Mouse (Mus musculus) stomach, embryonic 15.5 days (tissue): ENCODE measurements at regions not wholly inside any gene's neighbourhood (a gene's known extent, or its start where the extent isn't known, plus 50 kb on each side); places are given as distances from the start of the nearest gene placed in this dataset.

ENCODE experiments used
- ATAC-seq: fragments of 200-750 bp; cut with Nextera tagmentation; 2 replicates; pipeline ENCODE4 v1.8.0; 2017; ENCODE audit warnings: low read depth, moderate number of reproducible peaks, moderate TSS enrichment; ENCODE audit not compliant: insufficient read depth, low FRiP score
- H3K27ac ChIP-seq: fragments of 300-500 bp; sonication (generic); 2 replicates; pipeline ENCODE4 v1.5.1; 2015; ENCODE audit warnings: mild to moderate bottlenecking, inconsistent platforms
- H3K27me3 ChIP-seq: fragments of 300-500 bp; sonication (generic); replicated peaks from 2 replicates; pipeline ENCODE4 v1.6.1; 2015; ENCODE audit warnings: inconsistent platforms
- H3K36me3 ChIP-seq: fragments of 300-500 bp; sonication (generic); 2 replicates; pipeline ENCODE4 v1.6.1; 2015; ENCODE audit warnings: inconsistent platforms
- H3K4me1 ChIP-seq: fragments of 300-500 bp; sonication (generic); 2 replicates; pipeline ENCODE4 v1.6.1; 2015; ENCODE audit warnings: inconsistent platforms
- H3K4me2 ChIP-seq: fragments of 300-500 bp; sonication (generic); 2 replicates; pipeline ENCODE4 v1.6.1; 2015; ENCODE audit warnings: mild to moderate bottlenecking, inconsistent platforms
- H3K4me3 ChIP-seq: fragments of 300-500 bp; sonication (generic); replicated peaks from 2 replicates; pipeline ENCODE4 v1.5.1; 2015; ENCODE audit warnings: inconsistent platforms
- H3K9ac ChIP-seq: fragments of 300-500 bp; sonication (generic); 2 replicates; pipeline ENCODE4 v1.6.1; 2015; ENCODE audit warnings: inconsistent platforms
- H3K9me3 ChIP-seq: fragments of 300-500 bp; sonication (generic); 2 replicates; pipeline ENCODE4 v1.6.1; 2016; ENCODE audit warnings: inconsistent platforms
- WGBS: fragments of 180-500 bp; shearing (Covaris S2); methylation state at CpG from one replicate; pipeline ENCODE4 v1.1.7; 2015; 5-methylcytosine and 5-hydroxymethylcytosine counted together

- WGBS: 5% methylated on average over 29 of the region's 31 CpGs
- peak overlapping the region; percentile 29 for H3K4me2 ChIP-seq
- no peak overlapping the region for H3K9ac ChIP-seq
- peak overlapping the region; percentile 11; the same call in 1 of the 2 replicates for H3K4me3 ChIP-seq
- H3K27ac ChIP-seq: no peak overlapping the region
- no peaks in the 10 kb centered on the region for H3K36me3 ChIP-seq
- no peaks in the 10 kb centered on the region for H3K9me3 ChIP-seq
- peaks cover 20% of the 10 kb centered on the region for H3K27me3 ChIP-seq
- ATAC-seq: no peak
- H3K4me1 ChIP-seq: no peaks in the 10 kb centered on the region
These were observed 151.8 kb upstream of the Topaz1 start for GRCm38 (mm10) chr9:122595120-122595943.

- Histone ChIP-seq H3K4me2 (no peak overlapping the region), H3K4me1 (no peaks in the 10 kb centered on the region), H3K9me3 (no peaks in the 10 kb centered on the region), H3K36me3 (no peaks in the 10 kb centered on the region), H3K4me3 (no peak overlapping the region), H3K27ac (no peak overlapping the region), H3K9ac (no peak overlapping the region), H3K27me3 (no peaks in the 10 kb centered on the region)
- WGBS: 69% methylated on average over 2 of the region's 2 CpGs
- no peak for ATAC-seq
These were observed 144.0 kb upstream of the Topaz1 start for GRCm38 (mm10) chr9:122603106-122603505.

GRCm38 (mm10) chr9:122609616-122610015 lies 137.5 kb upstream of the Topaz1 start:
- no peak overlapping the region for H3K9ac ChIP-seq
- H3K27ac ChIP-seq: no peak overlapping the region
- 86% methylated on average over 5 of the region's 5 CpGs for WGBS
- H3K27me3 ChIP-seq: no peaks in the 10 kb centered on the region
- no peaks in the 10 kb centered on the region for H3K4me1 ChIP-seq
- no peaks in the 10 kb centered on the region for H3K9me3 ChIP-seq
- H3K36me3 ChIP-seq: no peaks in the 10 kb centered on the region
- no peak overlapping the region for H3K4me3 ChIP-seq
- no peak overlapping the region for H3K4me2 ChIP-seq
- no peak for ATAC-seq

- ATAC-seq: no peak
- no peak overlapping the region for H3K27ac ChIP-seq
- H3K9ac ChIP-seq: no peak overlapping the region
- no peaks in the 10 kb centered on the region for H3K4me1 ChIP-seq
- H3K27me3 ChIP-seq: no peaks in the 10 kb centered on the region
- no peak overlapping the region for H3K4me3 ChIP-seq
- no peak overlapping the region for H3K4me2 ChIP-seq
- 88% methylated on average over 10 of the region's 10 CpGs for WGBS
- no peaks in the 10 kb centered on the region for H3K9me3 ChIP-seq
- no peaks in the 10 kb centered on the region for H3K36me3 ChIP-seq
These were observed 136.2 kb upstream of the Topaz1 start for GRCm38 (mm10) chr9:122610918-122611317.

GRCm38 (mm10) chr9:122614579-122615252 lies 132.4 kb upstream of the Topaz1 start:
- Histone ChIP-seq H3K4me1 (no peaks in the 10 kb centered on the region), H3K27ac (no peak overlapping the region), H3K4me3 (no peak overlapping the region), H3K9me3 (no peaks in the 10 kb centered on the region), H3K9ac (no peak overlapping the region), H3K36me3 (no peaks in the 10 kb centered on the region), H3K4me2 (no peak overlapping the region), H3K27me3 (no peaks in the 10 kb centered on the region)
- 18% methylated on average over 5 of the region's 5 CpGs for WGBS
- no peak for ATAC-seq

- WGBS: 16% methylated on average over 4 of the region's 4 CpGs
- no peak overlapping the region for H3K4me2 ChIP-seq
- H3K4me3 ChIP-seq: no peak overlapping the region
- no peak overlapping the region for H3K9ac ChIP-seq
- H3K9me3 ChIP-seq: no peaks in the 10 kb centered on the region
- H3K27ac ChIP-seq: no peak overlapping the region
- ATAC-seq: no peak
- no peaks in the 10 kb centered on the region for H3K36me3 ChIP-seq
- no peaks in the 10 kb centered on the region for H3K4me1 ChIP-seq
- H3K27me3 ChIP-seq: no peaks in the 10 kb centered on the region
These were observed 131.8 kb upstream of the Topaz1 start for GRCm38 (mm10) chr9:122615351-122615750.

GRCm38 (mm10) chr9:122617793-122618192 lies 129.4 kb upstream of the Topaz1 start:
- no peak overlapping the region for H3K9ac ChIP-seq
- H3K27ac ChIP-seq: no peak overlapping the region
- no peak overlapping the region for H3K4me3 ChIP-seq
- no peaks in the 10 kb centered on the region for H3K9me3 ChIP-seq
- no peak for ATAC-seq
- no peak overlapping the region for H3K4me2 ChIP-seq
- H3K4me1 ChIP-seq: no peaks in the 10 kb centered on the region
- H3K27me3 ChIP-seq: no peaks in the 10 kb centered on the region
- WGBS: 40% methylated on average over 3 of the region's 3 CpGs
- no peaks in the 10 kb centered on the region for H3K36me3 ChIP-seq

GRCm38 (mm10) chr9:122625081-122625480 lies 122.1 kb upstream of the Topaz1 start:
- Histone ChIP-seq H3K36me3 (no peaks in the 10 kb centered on the region), H3K9ac (no peak overlapping the region), H3K27ac (no peak overlapping the region), H3K4me1 (no peaks in the 10 kb centered on the region), H3K27me3 (no peaks in the 10 kb centered on the region), H3K4me2 (no peak overlapping the region), H3K4me3 (no peak overlapping the region), H3K9me3 (no peaks in the 10 kb centered on the region)
- 92% methylated on average over 1 of the region's 1 CpGs for WGBS
- no peak for ATAC-seq

- Histone ChIP-seq H3K27me3 (no peaks in the 10 kb centered on the region), H3K4me3 (no peak overlapping the region), H3K4me2 (no peak overlapping the region), H3K36me3 (no peaks in the 10 kb centered on the region), H3K27ac (no peak overlapping the region), H3K4me1 (no peaks in the 10 kb centered on the region), H3K9me3 (no peaks in the 10 kb centered on the region), H3K9ac (no peak overlapping the region)
- ATAC-seq: no peak
- WGBS: 67% methylated on average over 6 of the region's 6 CpGs
These were observed 120.8 kb upstream of the Topaz1 start for GRCm38 (mm10) chr9:122626346-122626745.

- H3K9ac ChIP-seq: no peak overlapping the region
- no peak for ATAC-seq
These were observed 117.8 kb upstream of the Topaz1 start for GRCm38 (mm10) chr9:122629171-122629904.

GRCm38 (mm10) chr9:122631793-122632192 lies 115.4 kb upstream of the Topaz1 start:
- H3K4me3 ChIP-seq: no peak overlapping the region
- no peak overlapping the region for H3K9ac ChIP-seq
- 0 out of 2 replicates have a peak, but pooled peaks cover 3% of the 10 kb centered on the region for H3K4me1 ChIP-seq
- no peak for ATAC-seq
- H3K36me3 ChIP-seq: no peaks in the 10 kb centered on the region
- no peak overlapping the region for H3K4me2 ChIP-seq
- no peak overlapping the region for H3K27ac ChIP-seq
- no peaks in the 10 kb centered on the region for H3K27me3 ChIP-seq
- no peaks in the 10 kb centered on the region for H3K9me3 ChIP-seq
- WGBS: 74% methylated on average over 9 of the region's 9 CpGs

More at GRCm38 (mm10) chr9:122629171-122629904, 117.8 kb upstream of the Topaz1 start:
- H3K4me3 ChIP-seq: no peak overlapping the region
- H3K27me3 ChIP-seq: no peaks in the 10 kb centered on the region
- 24% methylated on average over 18 of the region's 18 CpGs for WGBS
- 0 out of 2 replicates have a peak, but pooled peaks cover 3% of the 10 kb centered on the region for H3K4me1 ChIP-seq
- H3K27ac ChIP-seq: no peak overlapping the region
- H3K36me3 ChIP-seq: no peaks in the 10 kb centered on the region
- H3K4me2 ChIP-seq: no peak overlapping the region
- no peaks in the 10 kb centered on the region for H3K9me3 ChIP-seq

GRCm38 (mm10) chr9:122633484-122633883 lies 113.7 kb upstream of the Topaz1 start:
- no peak overlapping the region for H3K27ac ChIP-seq
- no peaks in the 10 kb centered on the region for H3K36me3 ChIP-seq
- no peak overlapping the region for H3K9ac ChIP-seq
- no peak overlapping the region for H3K4me2 ChIP-seq
- no peak overlapping the region for H3K4me3 ChIP-seq
- 0 out of 2 replicates have a peak, but pooled peaks cover 3% of the 10 kb centered on the region for H3K4me1 ChIP-seq
- no peak for ATAC-seq
- WGBS: 67% methylated on average over 1 of the region's 1 CpGs
- H3K27me3 ChIP-seq: no peaks in the 10 kb centered on the region
- H3K9me3 ChIP-seq: no peaks in the 10 kb centered on the region
